Mouse (Mus musculus) limb, embryonic 14.5 days (tissue): ENCODE measurements at regions not wholly inside any gene's neighbourhood (a gene's known extent, or its start where the extent isn't known, plus 50 kb on each side); places are given as distances from the start of the nearest gene placed in this dataset.
"Not testable (repeated sequence)": the region's sequence is repeated elsewhere in the genome, so short reads cannot be mapped to it uniquely, and the experiment has no call there.

Experiments used
- ATAC-seq: fragments of 200-750 bp; cut with Nextera tagmentation; 2 replicates; pipeline ENCODE4 v1.8.0; 2017; ENCODE audit warnings: low read depth, moderate number of reproducible peaks, moderate TSS enrichment; ENCODE audit not compliant: low FRiP score
- DNase-seq: peaks from one replicate; pipeline ENCODE4 v3.0.0-alpha.2; 2015; ENCODE audit warnings: low spot score
- H3K27ac ChIP-seq: fragments of 300-500 bp; sonication (generic); replicated peaks from 2 replicates; pipeline ENCODE4 v1.5.1; 2014; ENCODE audit warnings: low read depth, mild to moderate bottlenecking, low read length, moderate library complexity, mixed read lengths
- H3K27me3 ChIP-seq: fragments of 300-500 bp; sonication (generic); 2 replicates; pipeline ENCODE4 v1.6.1; 2014; ENCODE audit warnings: low read length, mixed read lengths; ENCODE audit not compliant: control insufficient read depth, insufficient read depth
- H3K36me3 ChIP-seq: fragments of 300-500 bp; sonication (generic); 2 replicates; pipeline ENCODE4 v1.6.1; 2014; ENCODE audit warnings: mild to moderate bottlenecking, low read length, moderate library complexity, mixed read lengths; ENCODE audit not compliant: control insufficient read depth, insufficient read depth
- H3K4me1 ChIP-seq: fragments of 300-500 bp; sonication (generic); 2 replicates; pipeline ENCODE4 v1.6.1; 2014; ENCODE audit warnings: antibody characterized with exemption, low read length, mixed read lengths; ENCODE audit not compliant: control insufficient read depth, insufficient read depth
- H3K4me2 ChIP-seq: fragments of 300-500 bp; sonication (generic); replicated peaks from 2 replicates; pipeline ENCODE4 v1.6.1; 2014; ENCODE audit warnings: low read depth, mild to moderate bottlenecking, low read length, moderate library complexity; ENCODE audit not compliant: severe bottlenecking
- H3K4me3 ChIP-seq: fragments of 300-500 bp; sonication (generic); replicated peaks from 2 replicates; pipeline ENCODE4 v1.5.1; 2014; ENCODE audit warnings: low read length
- H3K9ac ChIP-seq: fragments of 300-500 bp; sonication (generic); 2 replicates; pipeline ENCODE4 v1.6.1; 2014; ENCODE audit warnings: mild to moderate bottlenecking, low read depth, low read length, moderate library complexity; ENCODE audit not compliant: severe bottlenecking
- H3K9me3 ChIP-seq: fragments of 300-500 bp; sonication (generic); 2 replicates; pipeline ENCODE4 v1.6.1; 2016; ENCODE audit warnings: low read length; ENCODE audit not compliant: control insufficient read depth
- POLR2A ChIP-seq: fragments of 200-500 bp; IDR thresholded peaks from 2 replicates; pipeline ENCODE4 v1.8.0; 2012; ENCODE audit warnings: inconsistent platforms, mild to moderate bottlenecking, moderate library complexity, borderline replicate concordance; ENCODE audit not compliant: insufficient read depth, insufficient read length; ENCODE audit errors: extremely low read depth
- WGBS: fragments of 180-500 bp; shearing (Covaris S2); extraction: QIAGEN DNeasy Blood & Tissue Kit; methylation state at CpG from one replicate; pipeline ENCODE4 v1.1.7; 2014; 5-methylcytosine and 5-hydroxymethylcytosine counted together

- no peaks in the 10 kb centered on the region for H3K4me1 ChIP-seq
- TF ChIP-seq POLR2A = no peak
- 76% methylated on average over 3 of the region's 3 CpGs for WGBS
- no peak for DNase-seq
- H3K9me3 ChIP-seq = no peaks in the 10 kb centered on the region
- no peak for ATAC-seq
- no peak overlapping the region for H3K27ac ChIP-seq
- H3K4me2 ChIP-seq = no peak overlapping the region
- no peaks in the 10 kb centered on the region for H3K36me3 ChIP-seq
- no peak overlapping the region for H3K4me3 ChIP-seq
- no peaks in the 10 kb centered on the region for H3K27me3 ChIP-seq
- H3K9ac ChIP-seq = no peak overlapping the region
Measured at GRCm38 (mm10) chr16:50533881-50534280, 57.1 kb downstream of the Ccdc54 start.

- H3K27ac ChIP-seq = peak overlapping the region; percentile 84
- H3K4me2 ChIP-seq = peak overlapping the region; percentile 95
- TF ChIP-seq POLR2A = no peak
- H3K27me3 ChIP-seq = no peaks in the 10 kb centered on the region
- H3K4me3 ChIP-seq = peak overlapping the region; percentile 77
- no peaks in the 10 kb centered on the region for H3K36me3 ChIP-seq
- WGBS = under 1% methylated on average over 46 of the region's 46 CpGs
- H3K4me1 ChIP-seq = no peaks in the 10 kb centered on the region
- peak; percentile 85 for DNase-seq
- H3K9ac ChIP-seq = peak overlapping the region; percentile 88
- ATAC-seq = peak; percentile 77
- H3K9me3 ChIP-seq = no peaks in the 10 kb centered on the region
Measured at GRCm38 (mm10) chr16:50529511-50530416, 61.2 kb downstream of the Ccdc54 start.

GRCm38 (mm10) chr16:50528677-50529510, 62.1 kb downstream of the Ccdc54 start:
- ATAC-seq (peak; percentile 84), DNase-seq (peak; percentile 72)
- Histone ChIP-seq H3K4me1 (no peaks in the 10 kb centered on the region), H3K9ac (peak overlapping the region; percentile 88), H3K27ac (peak overlapping the region; percentile 84), H3K4me2 (peak overlapping the region; percentile 95), H3K27me3 (no peaks in the 10 kb centered on the region), H3K9me3 (no peaks in the 10 kb centered on the region), H3K36me3 (no peaks in the 10 kb centered on the region), H3K4me3 (peak overlapping the region; percentile 77)
- TF ChIP-seq POLR2A = peak; percentile 32; the same call in 1 of the 2 replicates
- WGBS = under 1% methylated on average over 51 of the region's 81 CpGs

- DNase-seq (peak; percentile 59), ATAC-seq (peak; percentile 45; the same call in 1 of the 2 replicates)
Measured at GRCm38 (mm10) chr16:50528355-50528676, 62.6 kb downstream of the Ccdc54 start.

GRCm38 (mm10) chr16:50526930-50527329, 64.0 kb downstream of the Ccdc54 start:
- ATAC-seq, H3K4me1 ChIP-seq, H3K9ac ChIP-seq, DNase-seq, H3K4me2 ChIP-seq, H3K27me3 ChIP-seq, H3K27ac ChIP-seq, H3K4me3 ChIP-seq, H3K36me3 ChIP-seq, H3K9me3 ChIP-seq: not testable (repeated sequence)
- 83% methylated on average over 5 of the region's 5 CpGs for WGBS

More at GRCm38 (mm10) chr16:50528355-50528676, 62.6 kb downstream of the Ccdc54 start:
- 3% methylated on average over 9 of the region's 9 CpGs for WGBS
- Histone ChIP-seq H3K4me2 (peak overlapping the region; percentile 95), H3K27me3 (no peaks in the 10 kb centered on the region), H3K9me3 (no peaks in the 10 kb centered on the region), H3K27ac (peak overlapping the region; percentile 84), H3K9ac (peak overlapping the region; percentile 88), H3K4me1 (no peaks in the 10 kb centered on the region), H3K36me3 (no peaks in the 10 kb centered on the region), H3K4me3 (peak overlapping the region; percentile 77)
- TF ChIP-seq POLR2A = no peak
